Mouse (Mus musculus) erythroblast, embryonic 14.5 days (primary cell): Measurements from ENCODE around the gene Olfr92. TPM values are rescaled to one million over a fixed set of nuclear protein-coding genes. Genes with fewer than 3 reads are reported as not detected.
"Not testable (repeated sequence)": the region's sequence is repeated elsewhere in the genome, so short reads cannot be mapped to it uniquely, and the experiment has no call there.

Experiments used
- H3K27me3 ChIP-seq: 2 replicates; pipeline ENCODE4 v1.6.1; 2012; ENCODE audit warnings: inconsistent platforms; ENCODE audit not compliant: control insufficient read depth
- H3K36me3 ChIP-seq: 2 replicates; pipeline ENCODE4 v1.6.1; 2012; ENCODE audit warnings: mild to moderate bottlenecking, inconsistent platforms; ENCODE audit not compliant: control insufficient read depth
- H3K4me1 ChIP-seq: 2 replicates; pipeline ENCODE4 v1.6.1; 2012; ENCODE audit warnings: inconsistent platforms; ENCODE audit not compliant: control insufficient read depth
- H3K4me3 ChIP-seq: replicated peaks from 2 replicates; pipeline ENCODE3; 2012; ENCODE audit warnings: moderate library complexity, mild to moderate bottlenecking, inconsistent platforms
- H3K9me3 ChIP-seq: 2 replicates; pipeline ENCODE4 v1.6.1; 2012; ENCODE audit warnings: low read length, inconsistent platforms, mixed read lengths; ENCODE audit not compliant: control insufficient read depth
- GATA1 ChIP-seq: IDR thresholded peaks from 2 replicates; pipeline ENCODE4 v1.6.1; 2012; ENCODE audit warnings: low read length, inconsistent platforms, mixed read lengths
- TAL1 ChIP-seq: IDR thresholded peaks from 3 replicates; pipeline ENCODE4 v1.6.1; 2012; ENCODE audit warnings: low read length, inconsistent platforms, mixed read lengths
- polyA plus RNA-seq: library from polyadenylated mRNA; stranded (reverse); fragments of >175 nt; gene quantifications from 2 replicates; pipeline ENCODE4 v1.2.3, GENCODE M21; 2012

Gene Olfr92
- not detected in 2 replicates for polyA plus RNA-seq

GRCm38 (mm10) chr17:37119988-37120387 is at the start of gene Olfr92:
Olfr92 (minus strand) TSS chr17:37120088.
- no peak within 1 kb of the TSS for H3K4me3 ChIP-seq
- no peaks in the 10 kb centered on the region for H3K27me3 ChIP-seq
- no peaks in the 10 kb centered on the region for H3K4me1 ChIP-seq
- no peaks in the 10 kb centered on the region for H3K9me3 ChIP-seq
- TF ChIP-seq TAL1, result no peak
- TF ChIP-seq GATA1, result no peak
- no peaks in the 10 kb centered on the region for H3K36me3 ChIP-seq

- TF ChIP-seq TAL1 (no peak), GATA1 (no peak)
- H3K36me3 ChIP-seq, result no peaks in the 10 kb centered on the region
Measured at GRCm38 (mm10) chr17:37161394-37161793, 41.5 kb upstream of the Olfr92 start, which contains the start of gene Olfr93. Olfr93 (minus strand) TSS chr17:37161494.

GRCm38 (mm10) chr17:37131366-37131765 is 11.5 kb upstream of the Olfr92 start:
- not testable (repeated sequence) for H3K36me3 ChIP-seq, H3K27me3 ChIP-seq, H3K4me3 ChIP-seq, H3K9me3 ChIP-seq, H3K4me1 ChIP-seq

More at GRCm38 (mm10) chr17:37161394-37161793, 41.5 kb upstream of the Olfr92 start, which contains the start of gene Olfr93:
- Histone ChIP-seq H3K27me3 (no peaks in the 10 kb centered on the region), H3K9me3 (peaks cover 2% of the 10 kb centered on the region; the same call in 1 of the 2 replicates), H3K4me1 (no peaks in the 10 kb centered on the region), H3K4me3 (no peak within 1 kb of the TSS)

- Histone ChIP-seq H3K4me3 (no peak within 1 kb of the TSS), H3K9me3 (no peaks in the 10 kb centered on the region), H3K4me1 (no peaks in the 10 kb centered on the region), H3K27me3 (no peaks in the 10 kb centered on the region), H3K36me3 (no peaks in the 10 kb centered on the region)
- TF ChIP-seq TAL1, result no peak
- no peak for TF ChIP-seq GATA1
Measured at GRCm38 (mm10) chr17:37098178-37098577, 21.7 kb downstream of the Olfr92 start, which contains the start of gene Olfr91. Olfr91 (minus strand) TSS chr17:37098278.

DNA sequence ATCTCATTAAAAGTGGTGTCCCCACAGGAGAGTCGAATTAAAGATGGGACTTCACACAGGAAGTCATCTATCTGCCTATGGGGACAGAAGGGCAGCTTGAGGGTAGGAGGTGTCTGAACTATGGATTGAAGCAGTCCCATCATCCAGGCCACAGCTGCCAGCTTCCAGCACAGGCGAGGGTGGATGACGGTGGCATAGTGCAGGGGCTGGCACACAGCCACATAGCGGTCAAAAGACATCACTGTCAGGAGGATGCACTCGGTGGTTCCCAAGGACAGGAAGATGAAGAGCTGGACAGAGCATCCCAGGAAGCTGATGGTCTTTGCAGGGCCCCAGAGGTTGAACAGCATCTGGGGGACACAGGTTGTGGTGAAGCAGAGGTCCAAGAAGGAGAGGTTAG is 26.6 kb downstream of the Olfr92 start:
- TF ChIP-seq TAL1 (no peak), GATA1 (no peak)
- no peaks in the 10 kb centered on the region for H3K4me1 ChIP-seq
- H3K4me3 ChIP-seq, result no peak overlapping the region
- no peaks in the 10 kb centered on the region for H3K9me3 ChIP-seq
- H3K36me3 ChIP-seq, result no peaks in the 10 kb centered on the region
- H3K27me3 ChIP-seq, result no peaks in the 10 kb centered on the region

DNA sequence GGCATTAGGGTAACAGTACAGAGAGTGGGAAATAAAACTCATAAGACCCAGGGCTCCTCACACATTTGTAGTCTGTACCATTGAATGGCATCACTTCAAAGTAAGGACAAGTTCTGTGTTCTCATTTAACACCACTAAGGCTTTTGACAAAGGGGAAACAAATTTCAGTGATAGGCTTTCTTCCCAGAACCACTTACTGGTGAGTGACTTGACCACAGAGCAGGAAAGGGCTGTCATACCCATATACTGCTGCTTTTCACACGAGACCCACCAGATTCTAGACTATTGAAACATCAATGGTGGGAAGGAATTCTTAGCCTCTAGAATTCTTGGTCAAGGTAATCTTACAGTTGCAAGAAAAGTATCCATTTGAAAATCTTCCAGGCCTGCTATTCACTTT is 27.7 kb downstream of the Olfr92 start:
- no peaks in the 10 kb centered on the region for H3K4me1 ChIP-seq

DNA sequence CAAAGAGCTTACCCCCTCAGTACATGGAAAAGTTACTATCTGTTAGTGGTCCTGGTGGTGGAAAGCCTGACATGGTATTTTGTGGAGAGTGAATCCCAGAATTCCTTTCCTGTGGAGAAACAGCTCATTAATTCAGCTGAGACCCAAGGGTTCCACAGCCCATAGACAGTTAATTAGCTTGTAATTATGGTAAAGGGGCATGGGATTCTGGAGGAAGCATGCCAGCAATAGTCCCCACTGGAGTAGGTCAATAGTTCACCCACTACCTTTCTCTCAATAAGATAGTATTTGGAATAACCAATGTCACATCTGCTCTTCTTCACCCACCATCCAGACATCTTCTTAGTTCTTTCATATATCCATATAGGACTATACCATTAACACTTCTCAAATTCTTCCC is 31.5 kb downstream of the Olfr92 start, which contains the start of gene Olfr90:
Gene Olfr90 (minus strand): TSS at position 101 of the 400 bp plus-strand sequence.
- Histone ChIP-seq H3K4me1 (no peaks in the 10 kb centered on the region), H3K27me3 (no peaks in the 10 kb centered on the region), H3K4me3 (no peak within 1 kb of the TSS), H3K9me3 (no peaks in the 10 kb centered on the region), H3K36me3 (no peaks in the 10 kb centered on the region)
- TF ChIP-seq GATA1, result no peak
- no peak for TF ChIP-seq TAL1

More for the DNA sequence above, 27.7 kb downstream of the Olfr92 start:
- no peaks in the 10 kb centered on the region for H3K36me3 ChIP-seq
- H3K27me3 ChIP-seq, result no peaks in the 10 kb centered on the region
- no peak overlapping the region for H3K4me3 ChIP-seq
- no peaks in the 10 kb centered on the region for H3K9me3 ChIP-seq
- TF ChIP-seq TAL1, result no peak
- no peak for TF ChIP-seq GATA1

DNA sequence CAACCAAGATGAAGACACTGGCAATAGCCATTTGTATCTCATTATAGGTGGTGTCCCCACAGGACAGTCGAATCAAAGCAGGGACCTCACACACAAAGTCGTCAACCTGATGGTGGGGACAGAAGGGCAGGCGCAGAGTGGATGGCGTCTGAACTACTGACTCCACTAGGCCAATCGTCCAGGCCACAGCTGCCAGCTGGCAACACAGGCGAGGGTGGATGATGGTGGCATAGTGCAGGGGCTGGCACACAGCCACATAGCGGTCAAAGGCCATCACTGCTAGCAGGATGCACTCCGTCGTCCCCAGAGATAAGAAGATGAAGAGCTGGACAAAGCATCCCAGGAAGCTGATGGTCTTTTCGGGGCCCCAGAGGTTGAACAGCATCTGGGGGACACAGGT is 34.3 kb downstream of the Olfr92 start:
- H3K4me3 ChIP-seq, result no peak overlapping the region
- H3K9me3 ChIP-seq, result no peaks in the 10 kb centered on the region
- H3K4me1 ChIP-seq, result no peaks in the 10 kb centered on the region
- TF ChIP-seq TAL1 (no peak), GATA1 (no peak)
- no peaks in the 10 kb centered on the region for H3K27me3 ChIP-seq
- H3K36me3 ChIP-seq, result no peaks in the 10 kb centered on the region

GRCm38 (mm10) chr17:37084632-37085031 is 35.3 kb downstream of the Olfr92 start:
- no peaks in the 10 kb centered on the region for H3K9me3 ChIP-seq
- H3K4me1 ChIP-seq, result no peaks in the 10 kb centered on the region
- no peak for TF ChIP-seq GATA1
- no peak for TF ChIP-seq TAL1
- H3K27me3 ChIP-seq, result no peaks in the 10 kb centered on the region
- H3K4me3 ChIP-seq, result no peak overlapping the region
- H3K36me3 ChIP-seq, result no peaks in the 10 kb centered on the region

DNA sequence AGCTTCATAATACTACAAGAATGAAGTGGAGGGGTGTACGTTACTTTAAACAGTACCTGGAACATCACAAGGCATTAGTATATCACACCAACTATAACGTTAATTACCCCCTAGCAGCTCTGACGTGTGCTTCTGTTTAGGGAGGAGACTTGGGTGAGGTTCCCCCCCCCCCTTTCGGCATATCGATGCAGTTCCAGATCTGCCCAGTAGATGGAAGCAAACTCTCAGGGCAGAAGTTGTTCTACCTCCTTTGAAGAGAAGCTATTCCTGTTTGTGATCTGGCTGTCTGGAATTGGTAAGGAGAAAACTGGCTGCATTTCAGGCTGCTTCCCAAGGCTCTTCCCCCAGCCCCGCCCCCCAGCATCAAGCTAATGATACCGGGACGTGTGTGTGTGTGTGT is 36.6 kb downstream of the Olfr92 start:
- Histone ChIP-seq H3K4me3 (no peak overlapping the region), H3K9me3 (no peaks in the 10 kb centered on the region), H3K36me3 (no peaks in the 10 kb centered on the region), H3K4me1 (no peaks in the 10 kb centered on the region), H3K27me3 (no peaks in the 10 kb centered on the region)
- no peak for TF ChIP-seq GATA1
- TF ChIP-seq TAL1, result no peak
